Mouse (Mus musculus) MEL (cell line): ENCODE results near the gene Xpnpep1. TPM values are rescaled to one million over a fixed set of nuclear protein-coding genes. Genes with fewer than 3 reads are reported as not detected.

Experiments
- DNase-seq: peaks from one replicate; pipeline ENCODE4 v3.0.0; 2011; ENCODE audit warnings: low read depth, low spot score
- H3K27ac ChIP-seq: 2 replicates; pipeline ENCODE4 v1.5.1; 2012; ENCODE audit warnings: low read depth, mild to moderate bottlenecking, control low read depth, low read length, moderate library complexity; ENCODE audit not compliant: control insufficient read depth
- H3K27me3 ChIP-seq, 2 experiments: fragments of 150-350 bp in 1 of 2; sonication (generic) in 1 of 2; 2 replicates each; pipeline ENCODE4 v1.6.1; 2012; ENCODE audit warnings: low read length in 2 of 2, mild to moderate bottlenecking in 2 of 2, improper control_type of control experiment in 1 of 2, moderate library complexity in 1 of 2; ENCODE audit not compliant: insufficient read depth in 2 of 2, control insufficient read depth in 1 of 2
- H3K36me3 ChIP-seq, 2 experiments: 2 replicates each; pipeline ENCODE4 v1.6.1; 2012 to 2014; ENCODE audit warnings: low read length in 2 of 2, improper control_type of control experiment in 1 of 2, inconsistent platforms in 1 of 2, mild to moderate bottlenecking in 1 of 2; ENCODE audit not compliant: insufficient read depth in 2 of 2, control insufficient read depth in 1 of 2
- H3K4me1 ChIP-seq, 2 experiments: fragments of 150-350 bp in 1 of 2; sonication (generic) in 1 of 2; 2 replicates each; pipeline ENCODE4 v1.6.1; 2012; ENCODE audit warnings: low read length in 2 of 2, improper control_type of control experiment in 1 of 2, mild to moderate bottlenecking in 1 of 2; ENCODE audit not compliant: insufficient read depth in 2 of 2, control insufficient read depth in 1 of 2
- H3K4me3 ChIP-seq, 2 experiments: fragments of 150-350 bp in 1 of 2; sonication (generic) in 1 of 2; 2 replicates each; pipeline ENCODE4 v1.5.1; 2012; ENCODE audit warnings: low read depth in 2 of 2, low read length in 2 of 2, mild to moderate bottlenecking in 2 of 2, moderate library complexity in 2 of 2, control low read depth in 1 of 2, improper control_type of control experiment in 1 of 2; ENCODE audit not compliant: control insufficient read depth in 1 of 2, insufficient read depth in 1 of 2
- H3K79me2 ChIP-seq: 2 replicates; pipeline ENCODE4 v1.6.1; 2012; ENCODE audit warnings: mild to moderate bottlenecking, low read length, moderate library complexity; ENCODE audit not compliant: control insufficient read depth, poor library complexity, insufficient read depth
- H3K9ac ChIP-seq: 2 replicates; pipeline ENCODE4 v1.6.1; 2012; ENCODE audit warnings: low read depth, mild to moderate bottlenecking, control low read depth, low read length, moderate library complexity; ENCODE audit not compliant: control insufficient read depth, poor library complexity, severe bottlenecking
- H3K9me3 ChIP-seq: fragments of 150-350 bp; sonication (generic); replicated peaks from 2 replicates; pipeline ENCODE4 v1.6.1; 2012; ENCODE audit warnings: mild to moderate bottlenecking, low read length, improper control_type of control experiment, moderate library complexity; ENCODE audit not compliant: insufficient read depth
- CHD1 ChIP-seq: IDR thresholded peaks from 2 replicates; pipeline ENCODE4 v1.6.1; 2012; ENCODE audit warnings: low read depth, mild to moderate bottlenecking, inconsistent platforms, low read length, improper control_type of control experiment
- CTCF ChIP-seq, 3 experiments: IDR thresholded peaks in 2 of 3; conservative IDR thresholded peaks in 1 of 3; 2 replicates each; pipeline ENCODE4 v1.5.1; 2011 to 2012; ENCODE audit warnings: low read length in 3 of 3, low read depth in 2 of 3, mild to moderate bottlenecking in 2 of 3, improper control_type of control experiment in 1 of 3, inconsistent platforms in 1 of 3, mixed read lengths in 1 of 3, moderate library complexity in 1 of 3; ENCODE audit not compliant: control insufficient read depth in 1 of 3, insufficient read depth in 1 of 3, poor library complexity in 1 of 3, severe bottlenecking in 1 of 3
- ELF1 ChIP-seq: IDR thresholded peaks from 2 replicates; pipeline ENCODE4 v1.6.1; 2014; ENCODE audit warnings: low read depth, mild to moderate bottlenecking, inconsistent platforms, low read length, improper control_type of control experiment, moderate library complexity
- ETS1 ChIP-seq: IDR thresholded peaks from 2 replicates; pipeline ENCODE4 v1.6.1; 2012; ENCODE audit warnings: low read depth, mild to moderate bottlenecking, inconsistent platforms, low read length, improper control_type of control experiment, moderate library complexity
- GATA1 ChIP-seq: IDR thresholded peaks from 2 replicates; pipeline ENCODE4 v1.6.1; 2011; ENCODE audit warnings: low read depth, low read length, improper control_type of control experiment
- KAT2A ChIP-seq: conservative IDR thresholded peaks from 2 replicates; pipeline ENCODE4 v1.6.1; 2012; ENCODE audit warnings: low read depth, low read length, improper control_type of control experiment, inconsistent platforms
- MAFK ChIP-seq: IDR thresholded peaks from 2 replicates; pipeline ENCODE4 v1.6.1; 2011; ENCODE audit warnings: low read depth, mild to moderate bottlenecking, low read length, improper control_type of control experiment, borderline replicate concordance
- MAX ChIP-seq: IDR thresholded peaks from 2 replicates; pipeline ENCODE4 v1.6.1; 2011; ENCODE audit warnings: low read length, improper control_type of control experiment
- MAZ ChIP-seq: IDR thresholded peaks from 2 replicates; pipeline ENCODE4 v1.6.1; 2012; ENCODE audit warnings: low read depth, mild to moderate bottlenecking, inconsistent platforms, low read length, improper control_type of control experiment
- MEF2A ChIP-seq: IDR thresholded peaks from 2 replicates; pipeline ENCODE4 v1.6.1; 2014; ENCODE audit warnings: low read depth, mild to moderate bottlenecking, inconsistent platforms, low read length, improper control_type of control experiment; ENCODE audit not compliant: poor library complexity, insufficient replicate concordance, severe bottlenecking; ENCODE audit errors: extremely low read depth
- MXI1 ChIP-seq: IDR thresholded peaks from 2 replicates; pipeline ENCODE4 v1.6.1; 2011; ENCODE audit warnings: mild to moderate bottlenecking, low read depth, low read length, improper control_type of control experiment
- MYC ChIP-seq: IDR thresholded peaks from 2 replicates; pipeline ENCODE4 v1.6.1; 2011; ENCODE audit warnings: low read depth, mild to moderate bottlenecking, low read length, improper control_type of control experiment, moderate library complexity
- NRF1 ChIP-seq: IDR thresholded peaks from 2 replicates; pipeline ENCODE4 v1.6.1; 2014; ENCODE audit warnings: low read depth, mild to moderate bottlenecking, inconsistent platforms, low read length, improper control_type of control experiment, moderate library complexity; ENCODE audit not compliant: poor library complexity, insufficient read depth, severe bottlenecking
- POLR2A ChIP-seq, 2 experiments: IDR thresholded peaks; 2 replicates each; pipeline ENCODE4 v1.6.1; 2011 to 2012; ENCODE audit warnings: low read length in 2 of 2, mild to moderate bottlenecking in 2 of 2, control low read depth in 1 of 2, improper control_type of control experiment in 1 of 2, low read depth in 1 of 2, moderate library complexity in 1 of 2; ENCODE audit not compliant: control insufficient read depth in 1 of 2, insufficient read depth in 1 of 2, poor library complexity in 1 of 2
- POLR2AphosphoS2 ChIP-seq: IDR thresholded peaks from 2 replicates; pipeline ENCODE4 v1.6.1; 2011; ENCODE audit warnings: low read length, improper control_type of control experiment
- POLR2AphosphoS5 ChIP-seq: IDR thresholded peaks from 2 replicates; pipeline ENCODE4 v1.6.1; 2012; ENCODE audit warnings: low read depth, borderline replicate concordance, mild to moderate bottlenecking, inconsistent platforms, low read length, moderate library complexity, mixed read lengths
- SIN3A ChIP-seq: IDR thresholded peaks from 2 replicates; pipeline ENCODE4 v1.6.1; 2012; ENCODE audit warnings: low read length, improper control_type of control experiment, inconsistent platforms
- SMC3 ChIP-seq: IDR thresholded peaks from 2 replicates; pipeline ENCODE4 v1.6.1; 2011; ENCODE audit warnings: low read depth, low read length, improper control_type of control experiment
- TCF12 ChIP-seq: IDR thresholded peaks from 2 replicates; pipeline ENCODE4 v1.6.1; 2014; ENCODE audit warnings: low read depth, mild to moderate bottlenecking, inconsistent platforms, low read length, improper control_type of control experiment, moderate library complexity
- ZC3H11A ChIP-seq: IDR thresholded peaks from 2 replicates; pipeline ENCODE4 v1.6.1; 2012; ENCODE audit warnings: low read depth, mild to moderate bottlenecking, inconsistent platforms, low read length, improper control_type of control experiment
- ZKSCAN1 ChIP-seq: IDR thresholded peaks from 2 replicates; pipeline ENCODE4 v1.6.1; 2012; ENCODE audit warnings: low read depth, mild to moderate bottlenecking, inconsistent platforms, low read length, improper control_type of control experiment, moderate library complexity
- ZMIZ1 ChIP-seq: IDR thresholded peaks from 2 replicates; pipeline ENCODE4 v1.6.1; 2012; ENCODE audit warnings: low read depth, mild to moderate bottlenecking, inconsistent platforms, low read length, improper control_type of control experiment, moderate library complexity
- polyA plus RNA-seq, 2 experiments: library from polyadenylated mRNA; stranded (reverse) in 1 of 2; unstranded in 1 of 2; fragments of >175 nt in 1 of 2; fragments of >200 nt in 1 of 2; gene quantifications; 2 replicates each; pipeline versions ENCODE4 v1.2.1 to v1.2.4; 2012; ENCODE audit warnings: low replicate concordance in 2 of 2, low read depth in 1 of 2; ENCODE audit not compliant: insufficient read length in 2 of 2, insufficient read depth in 1 of 2, missing spikeins in 1 of 2
- total RNA-seq: library from RNA; depleted of rRNA; stranded (reverse); fragments of 300-350 nt; gene quantifications from 2 replicates; pipeline ENCODE4 v1.2.3, GENCODE M21; 2012

Gene Xpnpep1
- total and polyA plus RNA-seq, 3 experiments: 428 to 531 (median 526) TPM

- Histone ChIP-seq H3K79me2 (no peaks in the 10 kb centered on the region), H3K4me3 (no peak overlapping the region), H3K27ac (no peak overlapping the region), H3K9ac (no peak overlapping the region), H3K4me1 (peaks cover 0 to 5% of the 10 kb centered on the region in 2 experiments; a peak in 2 of 4 replicates), H3K36me3 (peaks cover 0 to 2% of the 10 kb centered on the region in 2 experiments; a peak in 2 of 4 replicates), H3K9me3 (no peaks in the 10 kb centered on the region), H3K27me3 (peaks cover 0 to 2% of the 10 kb centered on the region in 2 experiments; a peak in 1 of 4 replicates)
- DNase-seq: no peak
- TF ChIP-seq POLR2AphosphoS5 (no peak), ZC3H11A (no peak), NRF1 (no peak), POLR2AphosphoS2 (no peak), MAFK (no peak), MEF2A (no peak), MXI1 (no peak), CTCF (IDR thresholded peaks at IDR 0.05 in 2 of 3, conservative IDR thresholded peaks at IDR 0.05 in 1 of 3; ENCODE audit: control insufficient read depth in 1 of 3, insufficient read depth in 1 of 3, low read depth in 2 of 3, low read length in 3 of 3, poor library complexity in 1 of 3, severe bottlenecking in 1 of 3) (no peak), CHD1 (no peak), KAT2A (no peak), ELF1 (no peak), SIN3A (no peak), MYC (no peak), SMC3 (no peak), ETS1 (no peak), TCF12 (no peak), MAZ (no peak)
Observed at GRCm38 (mm10) chr19:53064972-53065361, 25.0 kb upstream of the Xpnpep1 start.

- H3K4me3 ChIP-seq: no peak overlapping the region
- DNase-seq: no peak
- H3K9ac ChIP-seq: no peak overlapping the region
- TF ChIP-seq ZKSCAN1: no peak
- TF ChIP-seq MAX: no peak
- no peak for TF ChIP-seq POLR2A (IDR thresholded peaks at IDR 0.05; ENCODE audit: control insufficient read depth in 1 of 2, insufficient read depth in 1 of 2, low read depth in 1 of 2, low read length in 2 of 2, poor library complexity in 1 of 2)
- no peak for TF ChIP-seq CHD1
- no peak for TF ChIP-seq GATA1
- TF ChIP-seq ZMIZ1: no peak
- no peak for TF ChIP-seq KAT2A
- TF ChIP-seq, all 39 proteins: peak for 0
- no peaks in the 10 kb centered on the region for H3K79me2 ChIP-seq
- H3K27ac ChIP-seq: no peak overlapping the region
- H3K4me1 ChIP-seq: peaks cover 3 to 10% of the 10 kb centered on the region in 2 experiments; a peak in 3 of 4 replicates
- H3K9me3 ChIP-seq: no peaks in the 10 kb centered on the region
- H3K27me3 ChIP-seq: peaks cover 0 to 2% of the 10 kb centered on the region in 2 experiments; a peak in 1 of 4 replicates
- H3K36me3 ChIP-seq: peaks cover 0 to 7% of the 10 kb centered on the region in 2 experiments; a peak in 2 of 4 replicates
Observed at GRCm38 (mm10) chr19:53064292-53064971, 24.4 kb upstream of the Xpnpep1 start.
